Mouse (Mus musculus): Measurements from ENCODE around the gene Wdr74.

DNA sequence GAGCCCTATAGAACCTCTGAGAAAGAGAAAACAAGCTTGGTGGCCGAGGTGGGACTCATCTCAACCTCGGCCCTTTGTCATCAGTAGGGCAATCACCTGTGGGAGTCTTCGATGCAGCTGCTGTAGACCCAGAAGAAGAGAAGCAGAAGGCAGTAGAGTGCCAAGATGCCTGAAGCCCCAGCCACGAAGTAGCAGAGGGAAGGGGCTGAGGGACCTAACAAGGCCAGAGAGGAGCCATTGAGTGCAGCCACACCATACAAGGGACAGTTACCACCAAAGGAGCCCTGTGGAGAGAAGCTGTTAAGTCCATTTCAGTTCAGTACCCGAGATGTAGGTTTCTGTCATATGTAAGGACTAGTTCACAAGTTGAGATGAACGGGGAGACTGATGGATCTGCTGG is 37.8 kb downstream of the Wdr74 start:
- no peak for TF ChIP-seq CTCF (conservative IDR thresholded peaks at IDR 0.05; ENCODE audit: low read length)
- no peak for TF ChIP-seq NANOG (IDR thresholded peaks at IDR 0.05; ENCODE audit: borderline replicate concordance, low read length)
